Mouse (Mus musculus): ENCODE measurements around the gene Disc1. TPM values are rescaled to one million over a fixed set of nuclear protein-coding genes. Genes with fewer than 3 reads are reported as not detected.

The Disc1 gene
- polyA plus RNA-seq, 1 experiment from 2014 or later = 0.19 TPM

- ATAC-seq = no peak
- no peak for DNase-seq
- Histone ChIP-seq H3K27me3 (ENCODE audit: insufficient read depth, low read length) (no peaks in the 10 kb centered on the region), H3K4me2 (ENCODE audit: low read depth, low read length) (no peak overlapping the region), H3K9me3 (ENCODE audit: low read length) (no peaks in the 10 kb centered on the region), H3K4me3 (ENCODE audit: low read depth, low read length) (no peak overlapping the region), H3K36me3 (replicated peaks; ENCODE audit: insufficient read depth, low read length) (no peaks in the 10 kb centered on the region), H3K27ac (ENCODE audit: low read depth) (no peak overlapping the region), H3K4me1 (ENCODE audit: insufficient read depth) (no peaks in the 10 kb centered on the region), H3K9ac (replicated peaks) (no peak overlapping the region)
- no peak for TF ChIP-seq EP300 (IDR thresholded peaks at IDR 0.05; ENCODE audit: low read depth)
- no peak for TF ChIP-seq CTCF (IDR thresholded peaks at IDR 0.05; ENCODE audit: low read depth)
- 55% methylated on average over 4 of the region's 4 CpGs for WGBS (ENCODE audit: insufficient replicate concordance)
Observed at GRCm38 (mm10) chr8:125174851-125175250, 120.9 kb downstream of the Disc1 start.

GRCm38 (mm10) chr8:125175661-125176060 is 121.7 kb downstream of the Disc1 start:
- Histone ChIP-seq H3K4me3 (ENCODE audit: low read depth, low read length) (no peak overlapping the region), H3K9ac (replicated peaks) (no peak overlapping the region), H3K9me3 (ENCODE audit: low read length) (no peaks in the 10 kb centered on the region), H3K27me3 (ENCODE audit: insufficient read depth, low read length) (no peaks in the 10 kb centered on the region), H3K4me2 (ENCODE audit: low read depth, low read length) (no peak overlapping the region), H3K27ac (ENCODE audit: low read depth) (no peak overlapping the region), H3K4me1 (ENCODE audit: insufficient read depth) (no peaks in the 10 kb centered on the region), H3K36me3 (replicated peaks; ENCODE audit: insufficient read depth, low read length) (no peaks in the 10 kb centered on the region)
- DNase-seq (no peak), ATAC-seq (no peak)
- TF ChIP-seq EP300 (IDR thresholded peaks at IDR 0.05; ENCODE audit: low read depth) (no peak), CTCF (IDR thresholded peaks at IDR 0.05; ENCODE audit: low read depth) (no peak)
- WGBS (ENCODE audit: insufficient replicate concordance) = 63% methylated on average over 4 of the region's 4 CpGs

- no peak overlapping the region for H3K4me2 ChIP-seq (ENCODE audit: low read depth, low read length)
- DNase-seq (no peak), ATAC-seq (no peak)
- no peaks in the 10 kb centered on the region for H3K9me3 ChIP-seq (ENCODE audit: low read length)
- no peak overlapping the region for H3K27ac ChIP-seq (ENCODE audit: low read depth)
- TF ChIP-seq EP300 (IDR thresholded peaks at IDR 0.05; ENCODE audit: low read depth) (no peak), CTCF (IDR thresholded peaks at IDR 0.05; ENCODE audit: low read depth) (no peak)
- H3K4me1 ChIP-seq (ENCODE audit: insufficient read depth) = no peaks in the 10 kb centered on the region
- H3K9ac ChIP-seq (replicated peaks) = no peak overlapping the region
- no peaks in the 10 kb centered on the region for H3K36me3 ChIP-seq (replicated peaks; ENCODE audit: insufficient read depth, low read length)
- WGBS (ENCODE audit: insufficient replicate concordance) = 76% methylated on average over 6 of the region's 6 CpGs
- no peak overlapping the region for H3K4me3 ChIP-seq (ENCODE audit: low read depth, low read length)
- no peaks in the 10 kb centered on the region for H3K27me3 ChIP-seq (ENCODE audit: insufficient read depth, low read length)
Observed at GRCm38 (mm10) chr8:125177091-125177490, 123.1 kb downstream of the Disc1 start.

- no peak overlapping the region for H3K4me2 ChIP-seq (ENCODE audit: low read depth, low read length)
- no peak overlapping the region for H3K27ac ChIP-seq (ENCODE audit: low read depth)
- no peak overlapping the region for H3K4me3 ChIP-seq (ENCODE audit: low read depth, low read length)
- no peak overlapping the region for H3K9ac ChIP-seq (replicated peaks)
- H3K4me1 ChIP-seq (ENCODE audit: insufficient read depth) = no peaks in the 10 kb centered on the region
- no peaks in the 10 kb centered on the region for H3K9me3 ChIP-seq (ENCODE audit: low read length)
- no peaks in the 10 kb centered on the region for H3K27me3 ChIP-seq (ENCODE audit: insufficient read depth, low read length)
- 73% methylated on average over 8 of the region's 8 CpGs for WGBS (ENCODE audit: insufficient replicate concordance)
- TF ChIP-seq CTCF (IDR thresholded peaks at IDR 0.05; ENCODE audit: low read depth) = no peak
- no peak for TF ChIP-seq EP300 (IDR thresholded peaks at IDR 0.05; ENCODE audit: low read depth)
- H3K36me3 ChIP-seq (replicated peaks; ENCODE audit: insufficient read depth, low read length) = no peaks in the 10 kb centered on the region
- DNase-seq = no peak
- ATAC-seq = no peak
Observed at GRCm38 (mm10) chr8:125177958-125178357, 124.0 kb downstream of the Disc1 start.

- H3K9ac ChIP-seq (replicated peaks) = no peak overlapping the region
- no peak overlapping the region for H3K4me2 ChIP-seq (ENCODE audit: low read depth, low read length)
- no peak overlapping the region for H3K27ac ChIP-seq (ENCODE audit: low read depth)
- H3K27me3 ChIP-seq (ENCODE audit: insufficient read depth, low read length) = no peaks in the 10 kb centered on the region
- 21% methylated on average over 17 of the region's 17 CpGs for WGBS (ENCODE audit: insufficient replicate concordance)
- H3K36me3 ChIP-seq (replicated peaks; ENCODE audit: insufficient read depth, low read length) = no peaks in the 10 kb centered on the region
- TF ChIP-seq EP300 (IDR thresholded peaks at IDR 0.05; ENCODE audit: low read depth) (no peak), CTCF (IDR thresholded peaks at IDR 0.05; ENCODE audit: low read depth) (peak; percentile 94)
- no peaks in the 10 kb centered on the region for H3K4me1 ChIP-seq (ENCODE audit: insufficient read depth)
- 0 out of 2 replicates have a peak, but pooled peaks have one; percentile 26 for ATAC-seq
- no peaks in the 10 kb centered on the region for H3K9me3 ChIP-seq (ENCODE audit: low read length)
- no peak overlapping the region for H3K4me3 ChIP-seq (ENCODE audit: low read depth, low read length)
- DNase-seq = peak; percentile 85
Observed at GRCm38 (mm10) chr8:125183548-125184451, 129.8 kb downstream of the Disc1 start.

- ATAC-seq (no peak), DNase-seq (no peak)
- H3K9me3 ChIP-seq (ENCODE audit: low read length) = no peaks in the 10 kb centered on the region
- no peak overlapping the region for H3K9ac ChIP-seq (replicated peaks)
- H3K4me2 ChIP-seq (ENCODE audit: low read depth, low read length) = no peak overlapping the region
- no peaks in the 10 kb centered on the region for H3K36me3 ChIP-seq (replicated peaks; ENCODE audit: insufficient read depth, low read length)
- no peaks in the 10 kb centered on the region for H3K4me1 ChIP-seq (ENCODE audit: insufficient read depth)
- no peaks in the 10 kb centered on the region for H3K27me3 ChIP-seq (ENCODE audit: insufficient read depth, low read length)
- no peak overlapping the region for H3K27ac ChIP-seq (ENCODE audit: low read depth)
- H3K4me3 ChIP-seq (ENCODE audit: low read depth, low read length) = no peak overlapping the region
- TF ChIP-seq CTCF (IDR thresholded peaks at IDR 0.05; ENCODE audit: low read depth) (no peak), EP300 (IDR thresholded peaks at IDR 0.05; ENCODE audit: low read depth) (no peak)
- 70% methylated on average over 9 of the region's 9 CpGs for WGBS (ENCODE audit: insufficient replicate concordance)
Observed at GRCm38 (mm10) chr8:125184452-125184817, 130.4 kb downstream of the Disc1 start.

Data from liver, postnatal 0 days (tissue).